Mouse (Mus musculus): ENCODE measurements around the gene Foxe3.
A peak's percentile ranks its signal among the peaks of the same experiment; 100 is the strongest.
"Not testable (repeated sequence)": the region's sequence is repeated elsewhere in the genome, so short reads cannot be mapped to it uniquely, and the experiment has no call there.

Foxe3 gene

DNA sequence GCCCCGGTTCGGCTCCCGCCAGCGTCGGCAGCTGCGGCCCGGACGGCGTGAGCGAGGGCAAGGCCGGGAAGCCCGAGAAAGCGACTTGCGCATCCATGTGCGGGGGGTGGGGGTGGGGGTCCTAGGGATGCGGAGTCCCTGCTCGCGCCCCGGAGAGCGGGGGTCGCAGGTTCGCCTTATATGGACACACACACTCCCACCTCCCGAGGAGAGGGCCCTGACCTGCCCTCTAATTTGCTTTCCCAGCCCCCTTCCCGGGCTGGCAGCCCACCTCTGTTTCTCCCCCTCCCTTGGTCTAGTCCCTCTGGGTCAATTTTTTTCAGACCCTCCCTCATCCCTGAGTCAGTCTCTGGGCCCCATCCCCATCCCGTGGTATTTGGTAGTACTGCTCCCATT is at the start of gene Foxe3:
Foxe3 (minus strand) TSS at position 97 of the 396 bp plus-strand sequence.
- DNase-seq (ENCODE audit: low spot score in 2 of 2): no peak

GRCm38 (mm10) chr4:114973229-114973740 is 47.5 kb upstream of the Foxe3 start:
- no peak for DNase-seq (ENCODE audit: low spot score in 2 of 2)

- no peak for DNase-seq (ENCODE audit: low spot score in 2 of 2)
Measured at GRCm38 (mm10) chr4:114970736-114971135, 44.9 kb upstream of the Foxe3 start.

DNA sequence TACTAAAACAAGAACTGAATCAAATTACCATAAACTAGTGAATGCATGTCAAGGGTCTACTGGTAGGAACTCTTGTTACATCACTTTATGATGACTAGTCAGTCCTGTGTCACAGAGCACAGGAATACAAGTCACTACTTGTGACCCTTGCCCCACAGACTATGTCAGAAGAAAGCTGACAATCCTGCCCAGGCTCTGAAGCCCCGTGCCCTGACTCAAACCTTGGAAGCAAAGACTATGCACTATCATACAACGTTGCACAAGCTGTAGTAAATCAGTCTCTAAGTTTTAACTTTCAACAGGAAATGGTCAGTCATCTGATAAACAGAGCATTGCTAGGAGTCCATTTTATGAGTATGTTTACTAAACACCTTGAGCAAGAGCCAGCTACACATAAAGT is 35.1 kb upstream of the Foxe3 start:
- not testable (repeated sequence) for DNase-seq (ENCODE audit: low spot score in 2 of 2)

DNA sequence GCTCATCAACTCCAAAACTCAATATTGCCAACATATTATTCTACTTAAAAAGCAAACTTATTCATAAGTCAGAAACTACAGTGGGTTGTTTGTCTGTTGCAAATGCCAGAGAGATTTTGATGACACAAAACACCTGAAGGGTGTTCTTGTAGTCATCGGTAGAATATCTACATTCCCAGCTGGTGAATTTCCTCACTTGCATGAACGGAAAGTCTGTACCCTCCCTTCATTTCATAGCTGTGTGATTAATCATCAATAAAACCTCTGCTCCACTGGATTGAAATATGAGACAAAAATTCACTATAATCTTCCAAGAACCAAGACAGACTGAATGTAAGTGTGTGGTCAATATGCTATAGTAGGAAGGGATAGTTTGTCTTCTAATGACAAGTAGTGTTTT is 33.7 kb upstream of the Foxe3 start:
- no peak for DNase-seq (ENCODE audit: low spot score in 2 of 2)

- no peak for DNase-seq (ENCODE audit: low spot score in 2 of 2)
Measured at GRCm38 (mm10) chr4:114958786-114959185, 33.0 kb upstream of the Foxe3 start.

DNA sequence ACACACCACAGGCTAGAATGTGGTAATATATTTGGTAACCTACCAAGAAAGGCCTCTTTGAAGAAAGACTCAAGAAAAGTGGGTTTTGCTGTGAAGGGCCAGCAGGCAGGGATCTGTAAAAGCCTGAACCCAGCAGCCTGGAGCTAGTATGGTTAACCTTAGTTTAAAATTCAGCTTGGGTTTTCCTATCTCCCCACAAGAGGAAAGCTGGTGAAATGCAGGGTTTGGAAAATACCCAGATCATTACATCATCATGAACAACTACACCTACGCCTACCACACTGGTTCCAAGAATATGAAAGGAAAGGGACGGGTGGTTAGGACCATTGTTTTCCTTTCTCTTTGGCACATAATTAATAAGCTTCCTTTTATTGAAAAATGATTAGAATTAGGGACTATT is 32.4 kb upstream of the Foxe3 start:
- DNase-seq (ENCODE audit: low spot score in 2 of 2): no peak

GRCm38 (mm10) chr4:114957403-114957802 is 31.6 kb upstream of the Foxe3 start:
- no peak for DNase-seq (ENCODE audit: low spot score in 2 of 2)

- DNase-seq (ENCODE audit: low spot score in 2 of 2): no peak
Measured at GRCm38 (mm10) chr4:114953172-114953571, 27.4 kb upstream of the Foxe3 start.

- DNase-seq (ENCODE audit: low spot score in 2 of 2): no peak
Measured at GRCm38 (mm10) chr4:114947852-114948481, 22.2 kb upstream of the Foxe3 start.

GRCm38 (mm10) chr4:114947395-114947794 is 21.6 kb upstream of the Foxe3 start:
- DNase-seq (ENCODE audit: low spot score in 2 of 2): peak; percentile 66 to 73

DNA sequence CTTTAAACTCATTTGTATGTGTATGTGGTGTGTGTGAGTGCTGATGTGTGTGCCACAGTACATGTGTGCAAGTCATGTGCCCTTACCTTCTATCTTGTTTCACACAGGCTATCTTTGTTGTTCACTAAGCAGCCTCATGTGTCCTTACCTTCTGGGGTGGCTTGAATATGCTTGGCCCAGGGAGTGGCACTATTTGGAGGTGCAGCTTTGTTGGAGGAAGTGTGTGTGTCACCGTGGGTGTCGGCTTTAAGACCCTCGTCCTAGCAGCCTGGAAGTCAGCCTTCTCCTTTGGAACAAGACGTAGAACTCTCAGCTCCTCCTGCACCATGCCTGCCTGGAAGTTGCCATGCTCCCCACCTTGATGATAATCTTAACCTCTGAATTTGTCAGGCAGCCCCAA is 20.6 kb upstream of the Foxe3 start:
- DNase-seq (ENCODE audit: low spot score in 2 of 2): no peak

DNA sequence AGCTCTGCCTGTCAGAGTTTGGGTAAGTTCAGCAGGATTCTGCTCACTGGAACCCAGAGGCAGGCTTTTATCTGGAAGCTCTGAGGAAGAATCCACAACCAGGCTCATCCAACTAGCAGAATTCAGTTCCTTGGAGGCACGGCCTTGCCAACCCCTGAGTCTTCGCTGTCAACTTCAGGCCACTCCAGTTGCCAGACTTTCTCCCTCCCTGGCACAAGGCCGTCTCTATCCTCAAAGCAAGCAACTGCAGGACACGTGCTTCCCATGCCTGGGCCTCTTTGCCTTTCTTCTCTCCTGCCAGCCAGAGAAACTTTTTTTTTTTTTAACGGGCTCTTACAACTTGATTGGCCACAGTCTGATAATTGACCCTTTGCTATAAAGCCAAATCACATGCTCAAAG is 19.2 kb upstream of the Foxe3 start:
- no peak for DNase-seq (ENCODE audit: low spot score in 2 of 2)

DNA sequence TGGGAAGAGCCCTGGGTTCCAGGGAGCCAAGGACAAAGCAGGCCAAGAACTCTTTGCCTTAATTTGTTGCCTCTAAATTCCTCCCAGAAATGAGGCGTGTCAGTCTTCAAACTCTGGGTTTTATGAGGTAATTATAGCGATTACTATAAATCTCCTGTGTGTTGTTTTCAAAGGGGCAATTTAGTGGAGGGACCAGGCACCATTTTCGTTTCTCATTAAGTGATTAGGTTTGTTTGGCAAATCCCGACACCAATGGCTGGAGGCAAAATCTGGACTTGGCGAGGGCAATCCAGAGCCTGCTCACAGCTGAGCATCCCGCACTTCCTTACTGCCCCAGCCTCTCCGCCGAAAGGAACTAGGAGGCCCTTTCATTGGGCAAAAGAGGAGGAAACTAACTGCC is 16.8 kb upstream of the Foxe3 start:
- no peak for DNase-seq (ENCODE audit: low spot score in 2 of 2)

DNA sequence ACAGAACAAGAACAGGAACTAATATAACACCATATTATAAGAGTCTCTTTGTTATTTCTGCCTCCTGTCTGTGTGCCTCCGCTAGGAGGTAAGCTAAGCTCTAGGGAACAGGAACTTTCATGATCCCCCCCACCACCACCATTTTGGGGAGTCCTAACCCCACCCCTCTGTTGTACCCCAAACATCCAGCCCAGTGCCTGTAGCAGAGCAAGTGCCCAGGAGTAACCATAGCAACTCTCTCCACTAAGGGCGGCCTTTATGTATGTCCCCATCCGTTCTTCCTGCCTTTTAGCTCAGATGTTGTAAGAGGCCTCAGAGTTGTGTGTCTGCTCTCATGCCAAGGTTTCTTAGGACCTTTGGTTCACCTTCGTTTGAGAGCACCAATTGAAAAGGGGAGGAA is 16.3 kb upstream of the Foxe3 start:
- no peak for DNase-seq (ENCODE audit: low spot score in 2 of 2)

DNA sequence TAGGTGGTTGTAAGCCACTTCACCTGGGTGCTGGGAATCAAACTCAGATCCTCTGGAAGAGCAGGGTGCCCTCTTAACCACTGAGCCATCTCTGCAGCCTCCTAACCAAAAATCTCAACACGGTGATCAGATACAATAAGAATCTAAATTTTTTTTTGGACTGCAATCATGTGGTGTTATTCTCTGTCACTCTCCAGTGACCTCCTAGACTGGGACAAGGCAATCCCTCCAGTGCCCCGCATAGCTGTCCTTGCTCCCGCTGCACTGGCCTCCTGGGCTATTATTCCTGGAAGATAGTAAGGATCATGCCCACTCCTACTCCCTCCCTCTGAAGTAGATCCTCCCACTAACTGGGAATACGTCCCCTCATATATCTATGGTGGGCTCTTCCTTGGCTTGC is 15.5 kb upstream of the Foxe3 start:
- no peak for DNase-seq (ENCODE audit: low spot score in 2 of 2)

GRCm38 (mm10) chr4:114938248-114938647 is 12.4 kb upstream of the Foxe3 start:
- no peak for DNase-seq (ENCODE audit: low spot score in 2 of 2)

DNA sequence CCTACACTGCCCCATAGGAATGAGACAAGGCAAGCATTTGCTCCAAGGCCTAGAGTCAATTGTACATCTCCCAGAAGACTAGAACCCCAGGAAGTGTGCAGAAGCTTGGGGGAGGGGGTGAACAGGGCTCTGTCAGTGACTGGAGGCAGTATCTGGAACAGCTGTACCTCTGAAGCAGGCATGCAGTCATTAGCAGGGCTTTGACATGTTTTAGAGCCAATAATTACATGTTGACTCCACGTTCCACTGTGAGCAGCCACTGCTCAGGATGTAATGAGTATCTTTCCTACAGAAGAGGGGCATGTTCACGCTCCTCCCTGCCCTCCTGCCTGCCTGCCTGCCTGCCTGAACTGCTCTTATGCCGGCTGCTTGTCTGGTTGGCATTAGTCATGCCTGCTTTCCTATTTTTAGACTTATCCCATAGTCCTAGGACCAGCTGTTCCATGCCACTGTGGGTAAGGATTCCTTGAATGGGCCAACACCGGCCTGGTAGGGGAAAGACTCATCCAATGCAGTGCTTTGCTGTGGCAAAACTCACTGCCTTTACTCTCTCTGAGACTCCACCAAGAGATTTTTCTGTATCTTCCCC is 11.7 kb upstream of the Foxe3 start:
- no peak for DNase-seq (ENCODE audit: low spot score in 2 of 2)

GRCm38 (mm10) chr4:114934188-114934587 is 8.4 kb upstream of the Foxe3 start:
- no peak for DNase-seq (ENCODE audit: low spot score in 2 of 2)

- no peak for DNase-seq (ENCODE audit: low spot score in 2 of 2)
Measured at GRCm38 (mm10) chr4:114932747-114933146, 6.9 kb upstream of the Foxe3 start.

DNA sequence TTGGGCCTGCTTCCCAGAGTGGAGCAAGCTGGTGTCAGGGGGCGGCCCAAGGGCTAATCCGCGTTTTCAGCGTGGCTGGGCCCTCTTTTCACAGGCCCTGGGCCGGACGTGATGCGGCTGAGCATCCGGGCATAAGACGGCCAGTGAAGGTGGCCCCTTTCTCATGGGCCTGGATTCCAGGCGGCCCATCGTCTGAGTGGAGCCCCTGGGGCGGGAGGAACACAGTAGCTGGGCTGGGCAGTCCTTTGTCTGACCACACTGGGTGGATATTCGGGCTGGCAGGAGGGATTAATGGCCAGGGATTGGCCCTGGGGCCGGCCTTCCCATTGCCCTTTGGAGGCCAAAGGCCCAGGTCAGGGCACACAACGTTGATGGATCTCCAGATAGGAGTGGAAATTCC is 3.3 kb upstream of the Foxe3 start:
- DNase-seq (ENCODE audit: low spot score in 2 of 2): no peak

- peak in 1 of 2 experiments; percentile 42 for DNase-seq (ENCODE audit: low spot score in 2 of 2)
Measured at GRCm38 (mm10) chr4:114924971-114925916, 569 bp downstream of the Foxe3 start.

DNA sequence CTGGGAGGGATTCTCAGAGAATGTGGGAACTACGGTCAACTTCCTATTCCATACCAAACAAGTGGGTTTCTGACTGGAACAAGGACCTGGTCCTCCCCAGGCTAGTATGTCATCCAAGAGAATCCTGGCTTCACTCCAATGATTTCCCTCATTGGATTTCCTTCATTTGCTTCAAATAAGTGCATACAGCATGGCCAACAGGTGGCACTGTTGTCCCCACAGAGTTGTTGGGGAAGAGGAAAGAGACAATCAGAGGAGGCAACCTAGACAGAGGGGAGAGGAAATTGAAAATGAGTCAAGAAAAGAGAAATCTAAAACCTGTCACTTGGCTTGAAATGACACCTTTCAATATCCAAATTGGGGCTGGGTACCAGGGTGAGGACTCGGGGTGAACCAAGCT is 8.7 kb downstream of the Foxe3 start:
- DNase-seq (ENCODE audit: low spot score in 2 of 2): no peak
